Mouse (Mus musculus): ENCODE results near the gene Sel1l. TPM values are rescaled to one million over a fixed set of nuclear protein-coding genes. Genes with fewer than 3 reads are reported as not detected.

The Sel1l gene
- polyA plus RNA-seq, 1 experiment from 2014 or later: 94.8 TPM

DNA sequence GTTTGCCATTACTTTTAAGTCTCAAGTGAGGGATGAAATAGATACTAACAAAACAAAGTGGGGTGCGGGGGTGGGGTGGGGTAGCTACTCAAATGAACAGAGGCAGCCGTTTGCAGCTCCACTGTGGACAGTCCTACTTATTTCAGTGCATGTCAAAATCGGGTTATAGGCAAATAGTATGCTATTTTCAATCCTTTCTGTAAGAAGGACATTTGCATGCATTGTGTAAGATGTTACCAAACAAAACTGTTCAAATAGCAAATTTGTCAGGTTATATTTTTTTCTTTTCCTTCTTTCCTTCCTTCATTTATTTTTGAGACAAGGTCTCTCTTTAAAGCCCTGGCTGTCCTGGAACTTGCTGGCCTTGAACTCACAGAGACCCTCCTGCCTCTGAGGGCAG is 44.7 kb downstream of the Sel1l start:
- no peak overlapping the region for H3K4me2 ChIP-seq (ENCODE audit: low read length)
- no peak overlapping the region for H3K27ac ChIP-seq (ENCODE audit: low read depth, low read length)
- WGBS: 90% methylated on average over 3 of the region's 3 CpGs
- H3K4me1 ChIP-seq (ENCODE audit: control insufficient read depth, insufficient read depth, low read depth, low read length): no peaks in the 10 kb centered on the region
- no peak overlapping the region for H3K4me3 ChIP-seq (ENCODE audit: low read length)
- H3K27me3 ChIP-seq (replicated peaks; ENCODE audit: control insufficient read depth, insufficient read depth, low read length): no peaks in the 10 kb centered on the region
- peaks cover 11% of the 10 kb centered on the region; the same call in 1 of the 2 replicates for H3K36me3 ChIP-seq (ENCODE audit: control insufficient read depth, insufficient read depth, low read length)
- ATAC-seq: no peak
- H3K9ac ChIP-seq (ENCODE audit: low read depth, low read length): no peak overlapping the region
- no peaks in the 10 kb centered on the region for H3K9me3 ChIP-seq (ENCODE audit: control insufficient read depth, low read length)

DNA sequence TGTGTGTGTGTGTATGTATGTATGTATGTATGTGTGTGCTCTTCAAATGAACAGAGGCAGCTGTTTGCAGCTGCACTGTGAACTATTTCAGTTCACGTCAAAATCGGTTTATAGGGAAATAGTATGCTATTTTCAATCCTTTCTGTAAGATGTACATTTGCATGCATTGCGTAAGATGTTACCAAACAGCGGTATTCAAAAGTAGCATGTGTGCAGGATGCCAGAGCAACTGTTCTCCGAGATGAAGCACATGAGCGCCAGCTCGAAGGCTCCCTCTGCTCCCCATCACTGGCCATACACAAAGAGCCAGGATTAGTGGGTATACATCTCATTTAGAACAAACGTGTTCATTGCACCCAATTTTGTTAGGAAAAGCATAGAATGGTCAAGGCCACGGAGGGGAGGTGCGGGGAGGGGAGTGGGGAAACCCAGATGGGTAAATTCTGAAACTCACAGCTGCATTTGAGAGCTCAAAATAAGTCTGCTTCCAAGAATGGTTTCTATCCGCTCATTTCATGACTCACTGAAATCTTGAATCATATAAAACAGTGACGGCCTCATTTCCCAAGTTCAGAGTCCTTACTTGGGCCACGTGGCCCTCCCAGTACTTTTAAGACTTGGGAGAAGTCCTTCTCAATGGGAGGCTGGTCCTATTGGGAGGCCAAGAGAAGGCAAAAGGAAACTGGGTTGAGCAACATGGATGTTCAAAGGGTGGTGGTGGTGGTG is 45.6 kb downstream of the Sel1l start:
- 81% methylated on average over 13 of the region's 13 CpGs for WGBS
- no peaks in the 10 kb centered on the region for H3K27me3 ChIP-seq (replicated peaks; ENCODE audit: control insufficient read depth, insufficient read depth, low read length)
- no peak overlapping the region for H3K4me2 ChIP-seq (ENCODE audit: low read length)
- no peak overlapping the region for H3K4me3 ChIP-seq (ENCODE audit: low read length)
- H3K36me3 ChIP-seq (ENCODE audit: control insufficient read depth, insufficient read depth, low read length): 0 out of 2 replicates have a peak, but pooled peaks cover 4% of the 10 kb centered on the region
- H3K27ac ChIP-seq (ENCODE audit: low read depth, low read length): no peak overlapping the region
- no peak; the same call in 1 of the 2 replicates for ATAC-seq
- H3K9ac ChIP-seq (ENCODE audit: low read depth, low read length): no peak overlapping the region
- no peaks in the 10 kb centered on the region for H3K4me1 ChIP-seq (ENCODE audit: control insufficient read depth, insufficient read depth, low read depth, low read length)
- H3K9me3 ChIP-seq (ENCODE audit: control insufficient read depth, low read length): no peaks in the 10 kb centered on the region

DNA sequence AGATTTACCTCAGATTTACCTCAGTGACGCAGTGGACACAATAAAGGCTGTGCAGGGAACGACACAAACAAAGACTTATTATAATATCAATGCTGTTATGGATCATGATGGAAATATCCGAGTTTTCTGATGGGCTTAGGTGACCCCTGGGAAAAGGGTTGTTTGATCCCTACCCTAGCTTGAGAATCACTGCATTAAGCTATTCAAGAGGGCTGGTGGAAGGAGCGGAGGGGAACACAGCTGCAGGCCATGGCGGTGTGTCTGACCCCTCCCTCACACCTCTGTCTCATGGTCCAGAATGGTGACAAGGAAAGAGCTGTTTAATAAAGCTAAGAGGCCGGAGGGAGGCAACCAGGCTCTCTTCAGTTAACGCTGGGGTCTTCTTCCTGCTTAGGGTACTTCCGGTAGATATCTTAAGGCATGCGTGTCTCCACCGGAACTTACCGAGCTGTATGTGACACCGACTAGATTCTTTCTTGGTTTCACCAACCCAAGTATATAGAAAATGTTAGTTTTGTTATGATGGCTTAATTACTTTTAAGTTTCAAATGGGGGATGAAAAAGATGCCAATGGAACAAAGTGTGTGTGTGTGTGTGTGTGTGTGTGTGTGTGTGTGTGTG is 46.3 kb downstream of the Sel1l start:
- no peaks in the 10 kb centered on the region for H3K4me1 ChIP-seq (ENCODE audit: control insufficient read depth, insufficient read depth, low read depth, low read length)
- H3K4me2 ChIP-seq (ENCODE audit: low read length): no peak overlapping the region
- WGBS: 84% methylated on average over 12 of the region's 12 CpGs
- H3K36me3 ChIP-seq (ENCODE audit: control insufficient read depth, insufficient read depth, low read length): 0 out of 2 replicates have a peak, but pooled peaks cover 2% of the 10 kb centered on the region
- ATAC-seq: no peak
- H3K4me3 ChIP-seq (ENCODE audit: low read length): no peak overlapping the region
- no peak overlapping the region for H3K9ac ChIP-seq (ENCODE audit: low read depth, low read length)
- H3K27ac ChIP-seq (ENCODE audit: low read depth, low read length): no peak overlapping the region
- no peaks in the 10 kb centered on the region for H3K9me3 ChIP-seq (ENCODE audit: control insufficient read depth, low read length)
- H3K27me3 ChIP-seq (replicated peaks; ENCODE audit: control insufficient read depth, insufficient read depth, low read length): no peaks in the 10 kb centered on the region

DNA sequence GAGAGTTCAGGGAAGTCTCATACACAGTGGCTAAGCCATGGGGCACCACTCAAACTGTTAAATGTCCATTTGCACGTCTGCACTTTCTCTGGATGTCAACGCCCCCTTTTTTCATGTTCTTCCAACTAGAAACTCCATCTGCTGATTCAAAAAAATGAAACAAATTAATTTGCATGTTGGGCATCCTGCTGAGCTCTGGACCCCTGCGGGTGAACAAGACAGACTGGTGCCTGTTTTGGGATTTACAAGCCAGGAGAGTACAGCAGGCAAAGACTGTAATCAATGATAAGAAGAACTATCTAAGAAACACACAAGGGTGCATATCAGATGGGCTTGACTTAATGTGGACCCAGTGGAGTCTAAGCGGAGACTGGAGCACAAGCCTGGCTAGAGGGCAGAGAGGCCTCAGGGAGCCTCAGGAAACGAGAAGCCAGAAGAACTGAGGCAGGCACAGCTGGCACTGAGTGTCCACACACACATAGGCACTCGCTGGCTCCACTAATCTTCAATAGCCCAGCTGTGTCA is 48.0 kb downstream of the Sel1l start:
- no peak overlapping the region for H3K4me3 ChIP-seq (ENCODE audit: low read length)
- H3K4me2 ChIP-seq (ENCODE audit: low read length): no peak overlapping the region
- no peak overlapping the region for H3K27ac ChIP-seq (ENCODE audit: low read depth, low read length)
- H3K4me1 ChIP-seq (ENCODE audit: control insufficient read depth, insufficient read depth, low read depth, low read length): no peaks in the 10 kb centered on the region
- H3K9me3 ChIP-seq (ENCODE audit: control insufficient read depth, low read length): no peaks in the 10 kb centered on the region
- no peaks in the 10 kb centered on the region for H3K36me3 ChIP-seq (ENCODE audit: control insufficient read depth, insufficient read depth, low read length)
- no peaks in the 10 kb centered on the region for H3K27me3 ChIP-seq (replicated peaks; ENCODE audit: control insufficient read depth, insufficient read depth, low read length)
- H3K9ac ChIP-seq (ENCODE audit: low read depth, low read length): no peak overlapping the region
- 57% methylated on average over 6 of the region's 6 CpGs for WGBS
- no peak for ATAC-seq

DNA sequence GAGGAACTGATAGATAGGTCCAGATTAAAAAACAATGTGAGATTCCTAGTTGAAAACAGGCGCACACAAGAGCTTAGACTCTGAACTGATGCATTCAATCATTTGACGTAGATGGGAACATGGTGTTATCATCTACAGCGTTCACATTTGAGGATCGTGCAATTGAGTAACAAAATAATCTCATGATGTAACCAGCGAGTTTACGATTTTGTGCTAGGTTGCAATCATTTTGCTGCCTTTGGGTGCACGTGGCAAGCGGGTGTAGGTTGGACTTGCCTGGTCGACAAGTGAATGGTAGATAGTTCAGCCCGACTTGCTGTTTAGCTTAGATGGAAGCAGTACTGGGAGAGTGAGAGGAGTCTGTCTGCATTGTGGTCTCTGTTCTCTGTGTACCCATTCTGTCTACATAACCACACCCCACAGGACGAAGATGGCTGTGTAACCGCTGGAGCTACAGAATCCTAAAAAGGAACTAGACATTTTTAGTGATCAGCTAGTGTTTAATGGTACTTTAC is 49.1 kb downstream of the Sel1l start:
- no peaks in the 10 kb centered on the region for H3K4me1 ChIP-seq (ENCODE audit: control insufficient read depth, insufficient read depth, low read depth, low read length)
- H3K27ac ChIP-seq (ENCODE audit: low read depth, low read length): no peak overlapping the region
- no peaks in the 10 kb centered on the region for H3K27me3 ChIP-seq (replicated peaks; ENCODE audit: control insufficient read depth, insufficient read depth, low read length)
- WGBS: 80% methylated on average over 12 of the region's 12 CpGs
- no peak overlapping the region for H3K4me3 ChIP-seq (ENCODE audit: low read length)
- ATAC-seq: no peak
- no peak overlapping the region for H3K4me2 ChIP-seq (ENCODE audit: low read length)
- H3K9me3 ChIP-seq (ENCODE audit: control insufficient read depth, low read length): no peaks in the 10 kb centered on the region
- H3K9ac ChIP-seq (ENCODE audit: low read depth, low read length): no peak overlapping the region
- H3K36me3 ChIP-seq (ENCODE audit: control insufficient read depth, insufficient read depth, low read length): no peaks in the 10 kb centered on the region

DNA sequence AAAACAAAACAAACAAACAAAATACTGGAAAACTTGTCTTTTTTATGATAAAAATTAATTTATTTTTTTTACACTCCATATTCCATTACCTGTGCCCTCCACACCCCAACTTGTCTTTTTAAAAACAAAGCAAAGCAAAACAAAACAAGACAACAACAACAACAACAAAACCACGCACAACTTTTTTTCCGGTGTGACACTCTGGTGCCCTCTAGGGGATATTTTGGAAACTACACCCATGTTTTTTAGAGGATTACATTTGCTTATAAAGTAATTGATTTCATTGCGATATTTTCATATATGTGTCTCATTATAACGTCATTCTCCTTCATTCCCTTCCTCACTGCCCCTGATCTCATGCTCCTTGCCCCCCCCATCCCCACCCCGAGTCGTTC is 49.6 kb downstream of the Sel1l start:
- H3K4me2 ChIP-seq (ENCODE audit: low read length): no peak overlapping the region
- H3K27ac ChIP-seq (ENCODE audit: low read depth, low read length): no peak overlapping the region
- no peak overlapping the region for H3K4me3 ChIP-seq (ENCODE audit: low read length)
- no peaks in the 10 kb centered on the region for H3K9me3 ChIP-seq (ENCODE audit: control insufficient read depth, low read length)
- H3K4me1 ChIP-seq (ENCODE audit: control insufficient read depth, insufficient read depth, low read depth, low read length): no peaks in the 10 kb centered on the region
- H3K9ac ChIP-seq (ENCODE audit: low read depth, low read length): no peak overlapping the region
- H3K27me3 ChIP-seq (replicated peaks; ENCODE audit: control insufficient read depth, insufficient read depth, low read length): no peaks in the 10 kb centered on the region
- no peaks in the 10 kb centered on the region for H3K36me3 ChIP-seq (ENCODE audit: control insufficient read depth, insufficient read depth, low read length)
- 19% methylated on average over 6 of the region's 6 CpGs for WGBS
- ATAC-seq: no peak

DNA sequence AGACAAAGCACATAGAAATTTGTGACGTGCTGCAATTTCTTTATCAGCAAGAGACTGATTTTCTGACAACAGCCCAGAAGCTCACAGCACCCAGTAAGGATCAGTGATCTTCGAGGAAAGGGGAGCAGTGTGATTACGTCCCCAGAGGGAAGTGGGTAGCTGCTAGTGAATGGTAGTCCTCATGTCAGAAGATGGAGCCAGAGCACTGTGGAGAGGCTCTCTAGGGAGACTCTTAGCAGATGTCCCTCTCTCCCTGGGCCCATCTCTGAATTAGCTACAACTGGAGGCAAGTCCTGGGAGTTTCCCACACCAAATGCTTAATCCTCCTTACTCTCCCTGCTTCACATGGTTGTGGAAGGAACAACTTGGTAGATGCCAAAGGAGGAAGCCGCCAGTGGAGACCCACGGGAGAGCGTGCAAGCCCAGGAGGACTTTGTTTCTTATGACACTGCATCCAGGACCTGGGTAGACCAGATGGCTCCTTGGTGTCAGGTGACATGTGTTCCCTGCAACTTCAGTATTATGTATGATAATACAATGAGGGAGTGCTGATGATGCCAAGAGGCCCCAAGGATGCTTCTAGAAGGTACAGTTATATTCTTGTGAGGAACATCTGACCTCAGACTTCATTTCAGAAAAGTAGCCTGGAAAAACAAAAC is 50.1 kb downstream of the Sel1l start:
- peak; percentile 40; the same call in 1 of the 2 replicates for ATAC-seq
- H3K36me3 ChIP-seq (ENCODE audit: control insufficient read depth, insufficient read depth, low read length): no peaks in the 10 kb centered on the region
- 79% methylated on average over 6 of the region's 6 CpGs for WGBS

DNA sequence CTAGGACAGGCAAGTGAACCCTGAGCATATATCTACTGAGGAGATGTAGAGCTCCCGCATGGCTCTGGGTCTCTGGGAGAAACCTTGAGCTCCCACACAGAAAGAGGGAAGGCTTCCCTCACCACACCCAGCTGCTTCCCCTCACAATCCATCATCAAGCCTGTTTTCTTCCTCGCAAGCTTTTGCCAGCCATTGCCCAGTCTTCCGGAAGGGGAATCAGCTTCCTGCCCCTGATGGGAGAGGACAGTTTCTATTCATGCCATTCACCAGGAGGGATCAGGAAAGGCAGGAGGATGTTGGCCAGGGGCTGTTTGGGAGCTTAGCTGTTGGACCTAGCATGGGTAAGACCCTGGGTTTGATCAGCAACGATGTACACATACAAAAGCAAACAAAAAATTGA is 52.2 kb downstream of the Sel1l start:
- Histone ChIP-seq H3K36me3 (ENCODE audit: control insufficient read depth, insufficient read depth, low read length) (no peaks in the 10 kb centered on the region), H3K9ac (ENCODE audit: low read depth, low read length) (no peak overlapping the region), H3K27ac (ENCODE audit: low read depth, low read length) (no peak overlapping the region), H3K27me3 (replicated peaks; ENCODE audit: control insufficient read depth, insufficient read depth, low read length) (no peaks in the 10 kb centered on the region), H3K9me3 (ENCODE audit: control insufficient read depth, low read length) (no peaks in the 10 kb centered on the region), H3K4me1 (ENCODE audit: control insufficient read depth, insufficient read depth, low read depth, low read length) (no peaks in the 10 kb centered on the region), H3K4me3 (ENCODE audit: low read length) (no peak overlapping the region), H3K4me2 (ENCODE audit: low read length) (no peak overlapping the region)
- WGBS: 68% methylated on average over 4 of the region's 4 CpGs
- no peak for ATAC-seq

More for the DNA sequence above, 50.1 kb downstream of the Sel1l start:
- H3K4me3 ChIP-seq (ENCODE audit: low read length): no peak overlapping the region
- H3K9ac ChIP-seq (ENCODE audit: low read depth, low read length): no peak overlapping the region
- H3K4me1 ChIP-seq (ENCODE audit: control insufficient read depth, insufficient read depth, low read depth, low read length): no peaks in the 10 kb centered on the region
- no peak overlapping the region for H3K4me2 ChIP-seq (ENCODE audit: low read length)
- H3K27ac ChIP-seq (ENCODE audit: low read depth, low read length): no peak overlapping the region
- no peaks in the 10 kb centered on the region for H3K9me3 ChIP-seq (ENCODE audit: control insufficient read depth, low read length)
- no peaks in the 10 kb centered on the region for H3K27me3 ChIP-seq (replicated peaks; ENCODE audit: control insufficient read depth, insufficient read depth, low read length)

DNA sequence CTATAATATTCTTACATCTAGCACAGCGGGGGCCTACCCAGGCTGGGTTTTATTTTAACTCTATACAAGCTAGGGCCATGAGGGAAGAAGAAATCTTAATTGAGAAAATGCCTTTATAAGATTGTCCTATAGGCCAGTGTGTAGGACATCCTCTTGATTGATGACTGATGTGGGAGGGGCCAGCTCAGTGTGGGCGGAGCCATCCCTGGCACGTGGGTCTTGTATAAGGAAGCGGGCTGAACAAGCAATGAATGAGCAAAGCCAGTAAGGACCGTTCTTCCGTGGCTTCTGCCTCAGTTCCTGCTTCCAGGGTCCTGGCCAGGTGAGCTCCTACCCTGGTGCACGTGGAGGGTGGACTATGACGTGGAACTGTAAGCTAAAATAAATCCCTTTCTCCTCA is 55.7 kb downstream of the Sel1l start:
- WGBS: 76% methylated on average over 8 of the region's 8 CpGs

More for the DNA sequence above, 55.7 kb downstream of the Sel1l start:
- no peaks in the 10 kb centered on the region for H3K9me3 ChIP-seq (ENCODE audit: control insufficient read depth, low read length)
- H3K9ac ChIP-seq (ENCODE audit: low read depth, low read length): no peak overlapping the region
- no peak overlapping the region for H3K4me2 ChIP-seq (ENCODE audit: low read length)
- H3K27ac ChIP-seq (ENCODE audit: low read depth, low read length): no peak overlapping the region
- no peaks in the 10 kb centered on the region for H3K4me1 ChIP-seq (ENCODE audit: control insufficient read depth, insufficient read depth, low read depth, low read length)
- no peak for ATAC-seq
- H3K27me3 ChIP-seq (replicated peaks; ENCODE audit: control insufficient read depth, insufficient read depth, low read length): no peaks in the 10 kb centered on the region
- no peaks in the 10 kb centered on the region for H3K36me3 ChIP-seq (ENCODE audit: control insufficient read depth, insufficient read depth, low read length)
- H3K4me3 ChIP-seq (ENCODE audit: low read length): no peak overlapping the region
